Mouse (Mus musculus) adrenal gland, adult 8-10 months (tissue): ENCODE results near the gene Ino80. TPM values are rescaled to one million over a fixed set of nuclear protein-coding genes. Genes with fewer than 3 reads are reported as not detected.

ENCODE experiments used
- total RNA-seq, 4 experiments: library from RNA; stranded (reverse); gene quantifications; 2 replicates each; pipeline ENCODE4 v1.2.4; 2022

The Ino80 gene
- total RNA-seq, 4 experiments from 2014 or later: 21.6 to 30.7 (median 23.7) TPM

Other genes starting within 250 kb of the Ino80 start
- gene Ppp1r14d, start 247.8 kb downstream of the Ino80 start, total RNA-seq: not detected
- 1 to 10 TPM; 1.8 to 3.9 (median 2.6) TPM for gene Spint1, start 240.3 kb downstream of the Ino80 start, total RNA-seq
- 1 to 10 TPM in 3 of 4 experiments, under 1 TPM in 1; 0.61 to 2.9 (median 2.1) TPM for gene Rhov, start 206.4 kb downstream of the Ino80 start, total RNA-seq
- gene Vps18, start 188.9 kb downstream of the Ino80 start, total RNA-seq: 10 to 100 TPM; 27.2 to 29.5 (median 27.7) TPM
- 10 to 100 TPM; 11.5 to 18.6 (median 16.2) TPM for gene Dll4, start 151.9 kb downstream of the Ino80 start, total RNA-seq
- 1 to 10 TPM; 3.9 to 7.2 (median 4.9) TPM for gene Chac1, start 126.5 kb downstream of the Ino80 start, total RNA-seq
- 1 to 10 TPM in 3 of 4 experiments, under 1 TPM in 1; 0.99 to 2.1 (median 1.1) TPM for gene Exd1, start 69.9 kb upstream of the Ino80 start, total RNA-seq
- 100 to 1,000 TPM; 229 to 290 (median 261) TPM for gene Chp1, start 70.0 kb upstream of the Ino80 start, total RNA-seq
- 1 to 10 TPM in 3 of 4 experiments, under 1 TPM in 1; 0.64 to 1.8 (median 1.4) TPM for gene Nusap1, start 140.6 kb upstream of the Ino80 start, total RNA-seq
- 1 to 10 TPM in 3 of 4 experiments, under 1 TPM in 1; 0.65 to 1.8 (median 1.2) TPM for gene Oip5, start 140.8 kb upstream of the Ino80 start, total RNA-seq
- gene Ndufaf1, start 185.1 kb upstream of the Ino80 start, total RNA-seq: 10 to 100 TPM; 37.8 to 47.3 (median 43.0) TPM
- gene Rtf1, start 197.4 kb upstream of the Ino80 start, total RNA-seq: 10 to 100 TPM; 27.3 to 33.0 (median 28.7) TPM